ENCODE assay signal across 9 mouse cellular contexts in the genomic region with DNA sequence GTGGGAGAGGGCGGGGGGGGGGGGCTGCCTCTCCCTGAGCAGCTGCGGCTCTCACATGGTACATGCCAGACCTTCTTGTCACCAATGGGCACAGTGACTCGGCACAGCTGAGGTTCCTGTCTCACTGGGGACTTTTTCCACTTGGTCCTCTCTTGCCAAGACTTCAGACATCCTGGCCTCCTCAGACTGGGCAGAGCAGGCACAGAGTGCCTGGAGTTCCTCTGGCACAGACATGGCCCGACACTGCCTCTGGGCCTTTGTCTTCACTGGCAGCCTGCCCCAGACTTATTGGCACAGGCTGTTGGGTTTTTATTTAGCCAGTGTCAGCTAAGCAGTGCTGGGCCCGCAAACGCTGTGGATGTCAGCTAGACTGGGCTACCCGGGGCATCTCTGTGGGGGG. TPM values are rescaled to one million over a fixed set of nuclear protein-coding genes. Genes with fewer than 3 reads are reported as not detected.
A peak's percentile ranks its signal among the peaks of the same experiment; 100 is the strongest.
DNase-seq lines count a peak whose midpoint lies in the region; ATAC-seq and TF ChIP-seq lines count a peak whose summit lies in the region.
"Had no signal": no experiment of that assay in that cellular context is flagged by ENCODE, and none has a peak within 500 bp of the region (broad histone marks: within the 10 kb centered on the region; RNA-seq: fewer than 3 reads in every experiment).

No protein-coding gene starts in this region.

- peaks cover 99% of the 10 kb centered on the region for H3K4me1 ChIP-seq in forebrain, embryonic 13.5 days
- H3K4me1 ChIP-seq in neural tube, embryonic 12.5 days = peaks cover 100% of the 10 kb centered on the region
- peaks cover 17% of the 10 kb centered on the region for H3K4me1 ChIP-seq in thymus, adult 2 months (replicated peaks; ENCODE audit: control insufficient read depth, insufficient read depth, low read length)

- H3K27ac ChIP-seq in forebrain, embryonic 13.5 days = peak overlapping the region; percentile 65
- H3K27ac ChIP-seq in neural tube, embryonic 12.5 days = peak overlapping the region; percentile 66; the same call in 1 of the 2 replicates
- no peak overlapping the region for H3K27ac ChIP-seq in thymus, adult 2 months (ENCODE audit: control insufficient read depth, insufficient read depth, low read length)
- H3K27ac ChIP-seq: limb, embryonic 12.5 days had no signal

- H3K9me3 ChIP-seq in forebrain, embryonic 13.5 days (replicated peaks) = no peaks in the 10 kb centered on the region
- no peaks in the 10 kb centered on the region for H3K9me3 ChIP-seq in neural tube, embryonic 12.5 days
- H3K9me3 ChIP-seq: limb, embryonic 12.5 days had no signal

- no peak for TF ChIP-seq POLR2A in thymus, adult 2 months (IDR thresholded peaks at IDR 0.05; ENCODE audit: control insufficient read depth, extremely low read depth, insufficient read depth, low read length, poor library complexity)

- H3K9ac ChIP-seq in forebrain, embryonic 13.5 days = no peak overlapping the region
- H3K9ac ChIP-seq in neural tube, embryonic 12.5 days = peak overlapping the region; percentile 30; the same call in 1 of the 2 replicates
- H3K9ac ChIP-seq: limb, embryonic 12.5 days had no signal

- WGBS in forebrain, embryonic 13.5 days = 11% methylated on average over 7 of the region's 7 CpGs
- WGBS in neural tube, embryonic 12.5 days = 31% methylated on average over 7 of the region's 7 CpGs
- 58% methylated on average over 7 of the region's 7 CpGs for WGBS in thymus, adult 2 months

- DNase-seq in ovary, adult 18-20 months (ENCODE audit: low spot score) = peak; percentile 66
- DNase-seq in ovary, postnatal 10 days (ENCODE audit: low spot score) = no peak
- DNase-seq in heart, postnatal 10 days = peak; percentile 89 to 92
- DNase-seq in layer of hippocampus, postnatal 25 days (ENCODE audit: extremely low spot score in 1 of 2, low spot score in 1 of 2) = peak; percentile 52 to 72
- no peak for DNase-seq in thymus, adult 2 months

- intact Hi-C loops in heart, postnatal 10 days (cut with DNase I) = loop anchor here (2.0 to 10.0 kb wide), 2 partner anchors 17 to 233 kb away; partner anchors contain the start of gene Rbm38

- no peaks in the 10 kb centered on the region for H3K27me3 ChIP-seq in forebrain, embryonic 13.5 days
- H3K27me3 ChIP-seq in neural tube, embryonic 12.5 days (replicated peaks) = no peaks in the 10 kb centered on the region; the same call in 1 of the 2 replicates
- no peaks in the 10 kb centered on the region; the same call in 1 of the 2 replicates for H3K27me3 ChIP-seq in thymus, adult 2 months (ENCODE audit: control insufficient read depth, insufficient read depth, low read length)
- H3K27me3 ChIP-seq: limb, embryonic 12.5 days had no signal

- peak; percentile 79 for ATAC-seq in forebrain, embryonic 13.5 days
- peak; percentile 26 for ATAC-seq in neural tube, embryonic 12.5 days (ENCODE audit: low FRiP score, low read depth)
- ATAC-seq in activated CD4-positive, CD25-positive, alpha-beta regulatory T cell, adult 4 months = no peak

- H3K4me2 ChIP-seq in forebrain, embryonic 13.5 days = peak overlapping the region; percentile 0; the same call in 1 of the 2 replicates
- H3K4me2 ChIP-seq in neural tube, embryonic 12.5 days (replicated peaks) = peak overlapping the region; percentile 23; the same call in 1 of the 2 replicates
- H3K4me2 ChIP-seq: limb, embryonic 12.5 days had no signal

- TF ChIP-seq CTCF in thymus, adult 2 months (IDR thresholded peaks at IDR 0.05; ENCODE audit: borderline replicate concordance, control insufficient read depth, extremely low read depth, insufficient read depth, low read length, poor library complexity) = no peak

- H3K4me3 ChIP-seq in forebrain, embryonic 13.5 days = no peak overlapping the region
- H3K4me3 ChIP-seq in neural tube, embryonic 12.5 days = no peak overlapping the region
- H3K4me3 ChIP-seq in thymus, adult 2 months (ENCODE audit: control insufficient read depth, insufficient read depth, low read length) = no peak overlapping the region
- H3K4me3 ChIP-seq: limb, embryonic 12.5 days had no signal

- no peaks in the 10 kb centered on the region for H3K36me3 ChIP-seq in forebrain, embryonic 13.5 days (ENCODE audit: poor library complexity, severe bottlenecking)
- no peaks in the 10 kb centered on the region for H3K36me3 ChIP-seq in neural tube, embryonic 12.5 days
- H3K36me3 ChIP-seq in thymus, adult 2 months (ENCODE audit: control insufficient read depth, insufficient read depth, low read length) = no peaks in the 10 kb centered on the region
- H3K36me3 ChIP-seq: limb, embryonic 12.5 days had no signal

RNA-seq across cellular contexts. Expression of gene Pmepa1, which starts 18.7 kb away (rescaled TPM):
- polyA plus RNA-seq in forebrain, embryonic 13.5 days (2015; fragmentation: Nextera tagmentation; extraction: Ambion mirVana) = 4.6 and 5.3 TPM in 2 replicates
- total RNA-seq in heart, postnatal 10 days (2021) = 10 to 100 TPM; 55.1 to 57.2 TPM
- 10 to 100 TPM; 26.2 TPM for total RNA-seq in layer of hippocampus, postnatal 25 days (2021)
- 6.6 and 7.4 TPM in 2 replicates for polyA plus RNA-seq in neural tube, embryonic 12.5 days (2016; fragmentation: Nextera tagmentation; extraction: Ambion mirVana)
- 10 to 100 TPM in 1 of 2 experiments, 1 to 10 TPM in 1; 8.8 to 12.2 TPM for polyA plus RNA-seq in activated CD4-positive, CD25-positive, alpha-beta regulatory T cell, adult 4 months (2017; shearing (Covaris generic))
- polyA plus RNA-seq in thymus, adult 2 months (2012; rRNA removed) = 68.7 and 70.3 TPM in 2 replicates

RNA-seq across cellular contexts. Expression of gene Zbp1, which starts 38.9 kb away (rescaled TPM):
- polyA plus RNA-seq in forebrain, embryonic 13.5 days (2015; fragmentation: Nextera tagmentation; extraction: Ambion mirVana) = not detected in 2 replicates
- under 1 TPM; 0.25 to 0.41 TPM for total RNA-seq in heart, postnatal 10 days (2021)
- not detected for total RNA-seq in layer of hippocampus, postnatal 25 days (2021)
- polyA plus RNA-seq in neural tube, embryonic 12.5 days (2016; fragmentation: Nextera tagmentation; extraction: Ambion mirVana) = 0.28 and 0.32 TPM in 2 replicates
- polyA plus RNA-seq in activated CD4-positive, CD25-positive, alpha-beta regulatory T cell, adult 4 months (2017; shearing (Covaris generic)) = 100 to 1,000 TPM; 118 to 141 TPM
- polyA plus RNA-seq in thymus, adult 2 months (2012; rRNA removed) = 58.6 and 63.7 TPM in 2 replicates
- polyA plus RNA-seq: limb, embryonic 12.5 days had no signal

Comparison
In these comparisons a context has a peak if more than half of its experiments do, and no peak if none do; other contexts are left out.
1. DNase-seq: peak in ovary, adult 18-20 months (single experiment), heart, postnatal 10 days (2 of 2) and layer of hippocampus, postnatal 25 days (2 of 2); none in ovary, postnatal 10 days (single experiment) and thymus, adult 2 months (single experiment).
2. RNA of gene Zbp1, which starts 38.9 kb away (polyA plus RNA-seq): 118 to 141 TPM in activated CD4-positive, CD25-positive, alpha-beta regulatory T cell, adult 4 months and 58.6 to 63.7 TPM in thymus, adult 2 months; 0.28 to 0.32 TPM in neural tube, embryonic 12.5 days and not detected in forebrain, embryonic 13.5 days; every median in the first group is over 10 times any median in the second.